Mouse (Mus musculus) splenic B cell, adult 2 months (primary cell): ENCODE measurements at regions not wholly inside any gene's neighbourhood (a gene's known extent, or its start where the extent isn't known, plus 50 kb on each side); places are given as distances from the start of the nearest gene placed in this dataset.

Source experiments
- DNase-seq: peaks from one replicate; pipeline ENCODE4 v3.0.0-alpha.2; 2011; ENCODE audit warnings: low read depth, low spot score
- H3K27me3 ChIP-seq: 2 replicates; pipeline ENCODE4 v1.6.1; 2012; ENCODE audit warnings: mild to moderate bottlenecking, low read length, moderate library complexity, mixed read lengths; ENCODE audit not compliant: control insufficient read depth, poor library complexity, insufficient read depth, severe bottlenecking
- H3K36me3 ChIP-seq: 2 replicates; pipeline ENCODE4 v1.6.1; 2012; ENCODE audit warnings: mild to moderate bottlenecking, low read length, moderate library complexity, mixed read lengths; ENCODE audit not compliant: control insufficient read depth, poor library complexity, insufficient read depth, severe bottlenecking

- no peak for DNase-seq
- H3K36me3 ChIP-seq, result no peaks in the 10 kb centered on the region
- no peaks in the 10 kb centered on the region for H3K27me3 ChIP-seq
Observed at GRCm38 (mm10) chr1:35736247-35736646, 332.0 kb upstream of the Hs6st1 start.

DNA sequence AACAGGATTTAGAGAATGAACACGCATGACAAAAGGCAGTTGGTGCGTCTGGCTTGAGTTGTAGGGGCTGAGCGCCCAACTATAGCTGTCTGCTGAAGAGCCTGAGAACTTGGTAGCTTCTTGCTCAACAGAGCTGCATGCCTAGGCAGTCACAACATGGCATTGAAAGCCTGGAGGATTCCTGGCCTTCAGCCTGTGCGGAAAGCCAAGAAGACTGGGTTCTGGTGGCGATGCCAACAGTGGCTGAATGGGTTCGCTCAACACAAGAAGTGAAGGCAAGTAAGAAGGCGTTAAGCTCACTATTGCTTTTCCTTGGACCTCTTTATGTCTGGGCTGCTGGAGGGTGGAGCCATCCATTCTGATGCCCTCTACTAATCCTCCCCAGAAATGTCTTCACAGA lies 318.6 kb upstream of the Hs6st1 start:
- no peak for DNase-seq
- Histone ChIP-seq H3K36me3 (no peaks in the 10 kb centered on the region), H3K27me3 (no peaks in the 10 kb centered on the region)

DNA sequence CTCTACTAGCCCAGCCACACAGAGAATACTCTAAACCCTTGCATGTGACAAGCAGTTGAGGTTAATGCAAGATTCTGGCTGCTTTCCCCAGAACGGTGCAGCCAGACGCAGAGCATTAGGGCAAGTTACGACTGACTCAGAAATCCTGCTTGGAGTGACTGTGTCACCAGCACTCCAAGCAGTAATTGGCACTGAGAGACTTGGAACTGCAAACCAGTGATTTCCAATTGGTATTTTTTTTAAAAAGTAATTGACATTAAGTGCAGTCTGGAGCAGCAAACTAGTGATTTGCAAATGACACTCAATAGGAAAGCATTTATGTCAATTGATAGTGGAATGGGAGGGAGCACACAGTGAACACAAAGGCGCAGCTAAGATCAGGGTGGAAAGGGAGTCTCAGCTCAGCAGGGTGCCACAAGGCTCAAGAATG lies 318.1 kb upstream of the Hs6st1 start:
- Histone ChIP-seq H3K27me3 (no peaks in the 10 kb centered on the region), H3K36me3 (no peaks in the 10 kb centered on the region)
- no peak for DNase-seq

- H3K27me3 ChIP-seq, result no peaks in the 10 kb centered on the region
- no peaks in the 10 kb centered on the region for H3K36me3 ChIP-seq
Observed at GRCm38 (mm10) chr1:35752636-35753035, 315.6 kb upstream of the Hs6st1 start.

DNA sequence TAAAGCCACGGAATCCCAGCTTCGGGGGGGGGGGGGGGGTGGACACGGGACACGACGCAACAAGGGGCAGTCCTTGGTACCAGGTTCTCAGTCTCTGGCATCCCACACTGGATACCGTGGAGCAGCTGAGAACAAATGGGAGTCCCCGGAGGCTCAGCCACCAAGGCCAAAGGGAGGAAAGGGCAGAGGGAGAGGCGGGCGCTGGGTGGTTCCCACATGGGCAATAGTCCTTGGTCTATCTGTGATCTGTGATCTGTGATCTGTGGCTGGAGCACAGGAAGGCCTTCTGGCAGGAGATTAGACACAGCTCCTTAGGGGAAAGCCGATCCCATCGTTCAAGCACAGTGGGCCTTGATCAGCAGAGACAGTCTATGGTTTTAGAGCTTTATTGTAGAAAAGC lies 314.0 kb upstream of the Hs6st1 start:
- no peak for DNase-seq
- Histone ChIP-seq H3K27me3 (no peaks in the 10 kb centered on the region), H3K36me3 (no peaks in the 10 kb centered on the region)

More at GRCm38 (mm10) chr1:35752636-35753035, 315.6 kb upstream of the Hs6st1 start:
- no peak for DNase-seq

GRCm38 (mm10) chr1:35759010-35759409 lies 309.2 kb upstream of the Hs6st1 start:
- no peak for DNase-seq
- no peaks in the 10 kb centered on the region for H3K27me3 ChIP-seq
- H3K36me3 ChIP-seq, result no peaks in the 10 kb centered on the region

GRCm38 (mm10) chr1:35759600-35759999 lies 308.6 kb upstream of the Hs6st1 start:
- H3K27me3 ChIP-seq, result no peaks in the 10 kb centered on the region
- H3K36me3 ChIP-seq, result no peaks in the 10 kb centered on the region
- DNase-seq, result no peak

DNA sequence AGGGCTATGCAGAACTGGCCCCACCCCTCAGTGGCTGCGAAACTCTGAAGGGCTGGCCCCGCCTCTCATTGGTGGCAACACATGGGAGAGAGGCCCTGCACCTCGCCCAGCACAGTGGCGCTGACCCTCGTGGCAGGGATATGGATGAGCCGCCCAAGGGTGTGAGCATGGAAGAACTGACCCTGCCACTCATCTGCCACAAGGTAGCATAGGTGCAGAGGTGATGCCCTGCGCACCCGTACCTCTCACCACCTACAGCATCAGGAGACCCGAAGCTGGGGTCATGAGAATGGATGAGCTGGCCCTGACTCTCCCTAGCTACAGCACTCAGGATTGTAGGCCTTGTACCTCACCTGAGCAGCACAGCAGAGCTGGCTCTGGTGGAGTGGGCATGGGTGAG lies 305.1 kb upstream of the Hs6st1 start:
- Histone ChIP-seq H3K27me3 (no peaks in the 10 kb centered on the region), H3K36me3 (no peaks in the 10 kb centered on the region)
- DNase-seq, result no peak

GRCm38 (mm10) chr1:35763456-35763855 lies 304.7 kb upstream of the Hs6st1 start:
- H3K27me3 ChIP-seq, result no peaks in the 10 kb centered on the region
- H3K36me3 ChIP-seq, result no peaks in the 10 kb centered on the region
- no peak for DNase-seq

DNA sequence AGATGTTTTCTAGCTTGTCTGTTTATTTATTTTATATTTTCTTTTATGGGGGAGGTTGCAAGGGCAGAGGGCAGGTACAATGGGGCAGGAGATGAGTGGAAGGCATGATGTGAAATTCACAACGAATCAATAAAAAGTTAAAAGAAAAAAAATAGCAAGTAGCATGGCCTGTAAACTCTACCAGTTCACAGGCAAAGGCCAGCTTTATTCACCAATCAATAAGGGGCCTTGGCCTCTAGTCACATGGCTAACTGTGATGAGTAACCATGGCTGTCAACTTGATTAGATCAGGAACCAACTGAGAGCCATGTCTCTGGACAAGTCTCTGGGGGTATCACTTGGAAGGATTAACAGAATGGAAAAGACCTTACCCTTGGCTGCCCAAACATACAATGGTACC lies 304.1 kb upstream of the Hs6st1 start:
- DNase-seq, result no peak
- H3K36me3 ChIP-seq, result no peaks in the 10 kb centered on the region
- H3K27me3 ChIP-seq, result no peaks in the 10 kb centered on the region

- peak; percentile 53 for DNase-seq
- Histone ChIP-seq H3K36me3 (no peaks in the 10 kb centered on the region), H3K27me3 (no peaks in the 10 kb centered on the region)
Observed at GRCm38 (mm10) chr1:35765692-35766091, 302.5 kb upstream of the Hs6st1 start.

GRCm38 (mm10) chr1:35766271-35766670 lies 301.9 kb upstream of the Hs6st1 start:
- Histone ChIP-seq H3K36me3 (no peaks in the 10 kb centered on the region), H3K27me3 (no peaks in the 10 kb centered on the region)
- DNase-seq, result no peak

DNA sequence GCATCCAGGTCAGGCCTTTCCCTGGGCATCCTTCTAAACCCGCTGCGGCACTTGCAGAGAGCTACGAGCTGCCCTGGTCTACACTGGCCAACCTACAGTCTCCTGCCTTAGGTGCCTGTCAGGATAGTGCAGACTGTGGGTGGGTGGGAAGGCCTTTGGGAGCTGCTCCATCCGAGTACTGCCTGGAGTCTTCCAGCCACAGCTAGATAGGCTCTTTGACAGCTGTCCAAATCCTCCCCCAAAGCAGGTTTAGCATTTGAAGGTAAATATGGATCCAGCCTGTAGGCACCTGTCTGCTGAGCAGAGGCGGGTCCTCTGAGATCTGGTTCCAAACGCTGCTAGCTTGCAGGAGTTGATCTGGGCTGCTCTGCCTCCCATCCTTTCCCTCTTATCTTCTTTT lies 295.6 kb upstream of the Hs6st1 start:
- no peak for DNase-seq
- Histone ChIP-seq H3K36me3 (no peaks in the 10 kb centered on the region), H3K27me3 (no peaks in the 10 kb centered on the region)

DNA sequence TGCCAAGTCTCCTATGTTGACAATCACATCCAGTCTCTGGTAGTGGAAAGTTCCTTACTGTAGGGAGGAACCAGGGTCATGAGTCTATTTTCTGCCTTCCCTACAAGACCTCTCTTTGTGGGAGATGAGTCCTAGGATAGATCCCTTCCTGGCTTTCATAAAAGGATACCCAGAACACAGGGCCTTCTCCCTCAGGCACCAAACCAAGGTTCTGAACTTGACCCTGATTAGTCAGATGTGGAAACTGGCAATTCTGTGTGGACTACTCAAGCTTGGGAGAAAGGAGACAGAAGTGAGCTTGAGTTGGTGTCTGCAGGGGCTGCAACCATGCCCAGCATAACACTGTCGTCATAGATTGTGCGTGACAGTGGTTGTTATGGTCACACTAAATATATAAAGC lies 293.6 kb upstream of the Hs6st1 start:
- DNase-seq, result no peak
- Histone ChIP-seq H3K27me3 (no peaks in the 10 kb centered on the region), H3K36me3 (no peaks in the 10 kb centered on the region)

GRCm38 (mm10) chr1:35782668-35783067 lies 285.5 kb upstream of the Hs6st1 start:
- H3K27me3 ChIP-seq, result no peaks in the 10 kb centered on the region
- no peaks in the 10 kb centered on the region for H3K36me3 ChIP-seq
- DNase-seq, result no peak

DNA sequence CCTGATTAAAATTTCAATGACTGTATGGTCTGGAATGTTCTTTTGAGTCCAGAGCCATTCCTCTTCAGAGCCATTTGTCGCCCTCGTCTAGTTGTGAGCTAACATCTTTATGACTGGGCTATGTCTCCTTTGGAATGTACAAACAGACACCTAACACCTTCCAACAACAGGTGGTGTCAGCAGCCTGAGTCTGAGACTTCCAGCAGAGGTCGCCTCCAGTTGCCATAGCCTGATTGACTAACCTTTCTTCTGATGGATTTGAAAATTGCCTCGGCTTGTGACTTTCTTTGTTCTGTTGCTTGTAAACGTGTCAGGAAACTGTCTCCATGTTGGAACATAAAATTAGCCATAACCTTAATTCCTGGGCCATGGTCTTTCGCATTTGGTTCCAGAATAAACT lies 284.8 kb upstream of the Hs6st1 start:
- Histone ChIP-seq H3K36me3 (no peaks in the 10 kb centered on the region), H3K27me3 (no peaks in the 10 kb centered on the region)
- DNase-seq, result no peak
